8 mouse cellular contexts compared by ENCODE assay signal in genomic region chr15:25440991-25441867, GRCm38 (mm10). TPM values are rescaled to one million over a fixed set of nuclear protein-coding genes. Genes with fewer than 3 reads are reported as not detected.
DNase-seq lines count a peak whose midpoint lies in the region; ATAC-seq lines count a peak whose summit lies in the region.

No protein-coding gene starts in this region.

- no peaks in the 10 kb centered on the region for H3K36me3 ChIP-seq in intestine, embryonic 16.5 days (ENCODE audit: control insufficient read depth, insufficient read depth, low read length)
- H3K36me3 ChIP-seq in midbrain, embryonic 15.5 days (replicated peaks): no peaks in the 10 kb centered on the region
- H3K36me3 ChIP-seq in stomach, embryonic 16.5 days (ENCODE audit: control insufficient read depth, insufficient read depth, low read length): no peaks in the 10 kb centered on the region

- peaks cover 9% of the 10 kb centered on the region for H3K4me1 ChIP-seq in intestine, embryonic 16.5 days (ENCODE audit: control insufficient read depth, insufficient read depth, low read length)
- H3K4me1 ChIP-seq in midbrain, embryonic 15.5 days: peaks cover 15% of the 10 kb centered on the region
- H3K4me1 ChIP-seq in stomach, embryonic 16.5 days (ENCODE audit: control insufficient read depth, insufficient read depth, low read length): peaks cover 7% of the 10 kb centered on the region; the same call in 1 of the 2 replicates

- DNase-seq in 3T3-L1 (ENCODE audit: low read depth, low spot score) (peak; percentile 86), WW6 (ENCODE audit: low read depth, low spot score) (peak; percentile 29), liver (peak; percentile 67)
- peak; percentile 44 for DNase-seq in embryo, embryonic 10 days (ENCODE audit: low spot score)
- peak; percentile 9 for DNase-seq in gonadal fat pad, adult 2 months (ENCODE audit: low read depth)

- H3K27me3 ChIP-seq in intestine, embryonic 16.5 days (replicated peaks; ENCODE audit: control insufficient read depth, insufficient read depth, low read length): no peaks in the 10 kb centered on the region
- H3K27me3 ChIP-seq in midbrain, embryonic 15.5 days (replicated peaks): no peaks in the 10 kb centered on the region
- no peaks in the 10 kb centered on the region for H3K27me3 ChIP-seq in stomach, embryonic 16.5 days (ENCODE audit: control insufficient read depth, insufficient read depth, low read length)

- H3K4me3 ChIP-seq in intestine, embryonic 16.5 days (ENCODE audit: low read length): peak overlapping the region; percentile 15; the same call in 1 of the 2 replicates
- H3K4me3 ChIP-seq in midbrain, embryonic 15.5 days: no peak overlapping the region
- peak overlapping the region; percentile 29 for H3K4me3 ChIP-seq in stomach, embryonic 16.5 days (replicated peaks; ENCODE audit: low read length)

- no peaks in the 10 kb centered on the region for H3K9me3 ChIP-seq in intestine, embryonic 16.5 days (ENCODE audit: control insufficient read depth, low read length)
- H3K9me3 ChIP-seq in midbrain, embryonic 15.5 days: no peaks in the 10 kb centered on the region
- H3K9me3 ChIP-seq in stomach, embryonic 16.5 days (replicated peaks; ENCODE audit: control insufficient read depth, low read length): no peaks in the 10 kb centered on the region

- no peak overlapping the region for H3K9ac ChIP-seq in intestine, embryonic 16.5 days (ENCODE audit: low read depth, low read length)
- H3K9ac ChIP-seq in midbrain, embryonic 15.5 days: no peak overlapping the region
- H3K9ac ChIP-seq in stomach, embryonic 16.5 days (ENCODE audit: low read length): no peak overlapping the region

- ATAC-seq in intestine, embryonic 16.5 days: no peak
- ATAC-seq in midbrain, embryonic 15.5 days (replicated peaks): no peak
- no peak for ATAC-seq in stomach, embryonic 16.5 days (ENCODE audit: insufficient read depth, low FRiP score)

- peak overlapping the region; percentile 28 for H3K4me2 ChIP-seq in intestine, embryonic 16.5 days (ENCODE audit: low read depth, low read length)
- peak overlapping the region; percentile 25 for H3K4me2 ChIP-seq in midbrain, embryonic 15.5 days
- peak overlapping the region; percentile 55 for H3K4me2 ChIP-seq in stomach, embryonic 16.5 days (ENCODE audit: low read depth, low read length)

- no peak overlapping the region for H3K27ac ChIP-seq in intestine, embryonic 16.5 days (ENCODE audit: low read length)
- H3K27ac ChIP-seq in midbrain, embryonic 15.5 days: no peak overlapping the region
- no peak overlapping the region for H3K27ac ChIP-seq in stomach, embryonic 16.5 days (ENCODE audit: low read length)

- WGBS in intestine, embryonic 16.5 days: 20% methylated on average over 24 of the region's 24 CpGs
- 26% methylated on average over 24 of the region's 24 CpGs for WGBS in midbrain, embryonic 15.5 days
- WGBS in stomach, embryonic 16.5 days: 17% methylated on average over 24 of the region's 24 CpGs

RNA-seq across cellular contexts. Expression of gene Basp1, which starts 27.7 kb away (rescaled TPM):
- 41.5 and 97.4 TPM in 2 replicates for polyA plus RNA-seq in gonadal fat pad, adult 2 months (2012; rRNA removed)
- 6.5 and 7.6 TPM in 2 replicates for polyA plus RNA-seq in intestine, embryonic 16.5 days (2015; fragmentation: Nextera tagmentation; extraction: Ambion mirVana)
- 375 and 400 TPM in 2 replicates for polyA plus RNA-seq in midbrain, embryonic 15.5 days (2015; fragmentation: Nextera tagmentation; extraction: Ambion mirVana)
- polyA plus RNA-seq in stomach, embryonic 16.5 days (2015; fragmentation: Nextera tagmentation; extraction: Ambion mirVana): 12.3 and 15.8 TPM in 2 replicates

Comparison
In these comparisons a context has a peak if more than half of its experiments do, and no peak if none do; other contexts are left out.
1. DNase-seq: peak in every context shown above with its lines; median percentile 86 in 3T3-L1; 67 in liver; 44 in embryo, embryonic 10 days; 29 in WW6; 9 in gonadal fat pad, adult 2 months.